Mouse (Mus musculus) spleen, adult 2 months (tissue): ENCODE measurements around the gene Ctdspl.

ENCODE experiments used
- CTCF ChIP-seq: fragments of 200-500 bp; IDR thresholded peaks from 2 replicates; pipeline ENCODE4 v1.5.1; 2011; ENCODE audit warnings: mild to moderate bottlenecking, inconsistent platforms; ENCODE audit not compliant: insufficient read depth, insufficient read length, insufficient replicate concordance; ENCODE audit errors: extremely low read depth
- POLR2A ChIP-seq: fragments of 200-500 bp; IDR thresholded peaks from 2 replicates; pipeline ENCODE4 v1.6.1; 2011; ENCODE audit warnings: low read depth, low read length, inconsistent platforms

- no peak for TF ChIP-seq CTCF
- no peak for TF ChIP-seq POLR2A
Observed at GRCm38 (mm10) chr9:118948486-118948885, 22.2 kb downstream of the Ctdspl start.
